Mouse (Mus musculus): ENCODE measurements around the gene Itpr2. TPM values are rescaled to one million over a fixed set of nuclear protein-coding genes. Genes with fewer than 3 reads are reported as not detected.

Itpr2 gene
- polyA plus RNA-seq, 1 experiment from 2014 or later, result 49.4 TPM

GRCm38 (mm10) chr6:146487079-146487478, 14.9 kb downstream of the Itpr2 start:
- Histone ChIP-seq H3K4me1 (ENCODE audit: control insufficient read depth, insufficient read depth, low read length) (peaks cover 19% of the 10 kb centered on the region), H3K27me3 (ENCODE audit: control insufficient read depth, insufficient read depth, low read length) (no peaks in the 10 kb centered on the region), H3K9me3 (replicated peaks; ENCODE audit: control insufficient read depth, low read length) (no peaks in the 10 kb centered on the region), H3K27ac (ENCODE audit: low read length) (no peak overlapping the region), H3K4me2 (ENCODE audit: low read depth, low read length) (no peak overlapping the region), H3K4me3 (ENCODE audit: low read length) (no peak overlapping the region), H3K9ac (ENCODE audit: low read length) (no peak overlapping the region), H3K36me3 (ENCODE audit: control insufficient read depth, insufficient read depth) (no peaks in the 10 kb centered on the region)
- ATAC-seq (replicated peaks; ENCODE audit: extremely low read depth, insufficient read depth, low FRiP score), result no peak
- 54% methylated on average over 9 of the region's 9 CpGs for WGBS

GRCm38 (mm10) chr6:146486073-146486472, 15.9 kb downstream of the Itpr2 start:
- no peak for ATAC-seq (replicated peaks; ENCODE audit: extremely low read depth, insufficient read depth, low FRiP score)
- Histone ChIP-seq H3K4me1 (ENCODE audit: control insufficient read depth, insufficient read depth, low read length) (peaks cover 22% of the 10 kb centered on the region), H3K27me3 (ENCODE audit: control insufficient read depth, insufficient read depth, low read length) (no peaks in the 10 kb centered on the region), H3K36me3 (ENCODE audit: control insufficient read depth, insufficient read depth) (no peaks in the 10 kb centered on the region), H3K27ac (ENCODE audit: low read length) (peak overlapping the region; percentile 5; the same call in 1 of the 2 replicates), H3K9ac (ENCODE audit: low read length) (no peak overlapping the region), H3K4me3 (ENCODE audit: low read length) (no peak overlapping the region), H3K9me3 (replicated peaks; ENCODE audit: control insufficient read depth, low read length) (no peaks in the 10 kb centered on the region), H3K4me2 (ENCODE audit: low read depth, low read length) (no peak overlapping the region)
- 48% methylated on average over 4 of the region's 4 CpGs for WGBS

GRCm38 (mm10) chr6:146481441-146481840, 20.6 kb downstream of the Itpr2 start:
- Histone ChIP-seq H3K4me1 (ENCODE audit: control insufficient read depth, insufficient read depth, low read length) (peaks cover 29% of the 10 kb centered on the region), H3K4me2 (ENCODE audit: low read depth, low read length) (peak overlapping the region; percentile 24), H3K9ac (ENCODE audit: low read length) (no peak overlapping the region), H3K4me3 (ENCODE audit: low read length) (no peak overlapping the region), H3K9me3 (replicated peaks; ENCODE audit: control insufficient read depth, low read length) (no peaks in the 10 kb centered on the region), H3K36me3 (ENCODE audit: control insufficient read depth, insufficient read depth) (no peaks in the 10 kb centered on the region), H3K27me3 (ENCODE audit: control insufficient read depth, insufficient read depth, low read length) (no peaks in the 10 kb centered on the region), H3K27ac (ENCODE audit: low read length) (peak overlapping the region; percentile 24)
- 41% methylated on average over 6 of the region's 6 CpGs for WGBS
- no peak for ATAC-seq (replicated peaks; ENCODE audit: extremely low read depth, insufficient read depth, low FRiP score)

- peak overlapping the region; percentile 24 for H3K27ac ChIP-seq (ENCODE audit: low read length)
- WGBS, result 70% methylated on average over 3 of the region's 3 CpGs
- H3K36me3 ChIP-seq (ENCODE audit: control insufficient read depth, insufficient read depth), result no peaks in the 10 kb centered on the region
- no peak overlapping the region for H3K4me2 ChIP-seq (ENCODE audit: low read depth, low read length)
- no peak for ATAC-seq (replicated peaks; ENCODE audit: extremely low read depth, insufficient read depth, low FRiP score)
- no peaks in the 10 kb centered on the region for H3K9me3 ChIP-seq (replicated peaks; ENCODE audit: control insufficient read depth, low read length)
- no peak overlapping the region for H3K4me3 ChIP-seq (ENCODE audit: low read length)
- peaks cover 29% of the 10 kb centered on the region for H3K4me1 ChIP-seq (ENCODE audit: control insufficient read depth, insufficient read depth, low read length)
- no peak overlapping the region for H3K9ac ChIP-seq (ENCODE audit: low read length)
- H3K27me3 ChIP-seq (ENCODE audit: control insufficient read depth, insufficient read depth, low read length), result no peaks in the 10 kb centered on the region
These were observed 21.1 kb downstream of the Itpr2 start for GRCm38 (mm10) chr6:146480925-146481324.

GRCm38 (mm10) chr6:146478888-146479683, 22.9 kb downstream of the Itpr2 start:
- ATAC-seq (replicated peaks; ENCODE audit: extremely low read depth, insufficient read depth, low FRiP score), result no peak
- Histone ChIP-seq H3K4me3 (ENCODE audit: low read length) (no peak overlapping the region), H3K4me2 (ENCODE audit: low read depth, low read length) (no peak overlapping the region), H3K36me3 (ENCODE audit: control insufficient read depth, insufficient read depth) (no peaks in the 10 kb centered on the region), H3K9ac (ENCODE audit: low read length) (no peak overlapping the region), H3K4me1 (ENCODE audit: control insufficient read depth, insufficient read depth, low read length) (peaks cover 29% of the 10 kb centered on the region), H3K27ac (ENCODE audit: low read length) (no peak overlapping the region), H3K27me3 (ENCODE audit: control insufficient read depth, insufficient read depth, low read length) (no peaks in the 10 kb centered on the region), H3K9me3 (replicated peaks; ENCODE audit: control insufficient read depth, low read length) (no peaks in the 10 kb centered on the region)
- WGBS, result 71% methylated on average over 5 of the region's 5 CpGs

- Histone ChIP-seq H3K4me2 (ENCODE audit: low read depth, low read length) (no peak overlapping the region), H3K27ac (ENCODE audit: low read length) (peak overlapping the region; percentile 12)
These were observed 25.2 kb downstream of the Itpr2 start for GRCm38 (mm10) chr6:146476865-146477264.

GRCm38 (mm10) chr6:146474166-146474565, 27.9 kb downstream of the Itpr2 start:
- H3K4me3 ChIP-seq (ENCODE audit: low read length), result no peak overlapping the region
- 87% methylated on average over 4 of the region's 4 CpGs for WGBS
- H3K4me1 ChIP-seq (ENCODE audit: control insufficient read depth, insufficient read depth, low read length), result peaks cover 15% of the 10 kb centered on the region; the same call in 1 of the 2 replicates
- no peak overlapping the region for H3K4me2 ChIP-seq (ENCODE audit: low read depth, low read length)
- ATAC-seq (replicated peaks; ENCODE audit: extremely low read depth, insufficient read depth, low FRiP score), result no peak
- no peaks in the 10 kb centered on the region for H3K36me3 ChIP-seq (ENCODE audit: control insufficient read depth, insufficient read depth)
- H3K9me3 ChIP-seq (replicated peaks; ENCODE audit: control insufficient read depth, low read length), result no peaks in the 10 kb centered on the region
- H3K9ac ChIP-seq (ENCODE audit: low read length), result no peak overlapping the region
- H3K27me3 ChIP-seq (ENCODE audit: control insufficient read depth, insufficient read depth, low read length), result no peaks in the 10 kb centered on the region
- H3K27ac ChIP-seq (ENCODE audit: low read length), result no peak overlapping the region

More at GRCm38 (mm10) chr6:146476865-146477264, 25.2 kb downstream of the Itpr2 start:
- Histone ChIP-seq H3K36me3 (ENCODE audit: control insufficient read depth, insufficient read depth) (no peaks in the 10 kb centered on the region), H3K4me1 (ENCODE audit: control insufficient read depth, insufficient read depth, low read length) (peaks cover 28% of the 10 kb centered on the region), H3K9ac (ENCODE audit: low read length) (no peak overlapping the region), H3K9me3 (replicated peaks; ENCODE audit: control insufficient read depth, low read length) (no peaks in the 10 kb centered on the region), H3K27me3 (ENCODE audit: control insufficient read depth, insufficient read depth, low read length) (no peaks in the 10 kb centered on the region), H3K4me3 (ENCODE audit: low read length) (no peak overlapping the region; the same call in 1 of the 2 replicates)
- ATAC-seq (replicated peaks; ENCODE audit: extremely low read depth, insufficient read depth, low FRiP score), result peak; percentile 73
- WGBS, result 49% methylated on average over 1 of the region's 1 CpGs

GRCm38 (mm10) chr6:146473216-146473955, 28.6 kb downstream of the Itpr2 start:
- peak overlapping the region; percentile 49 for H3K27ac ChIP-seq (ENCODE audit: low read length)
- 0 out of 2 replicates have a peak, but pooled peaks have one; percentile 24 for ATAC-seq (replicated peaks; ENCODE audit: extremely low read depth, insufficient read depth, low FRiP score)
- no peaks in the 10 kb centered on the region for H3K9me3 ChIP-seq (replicated peaks; ENCODE audit: control insufficient read depth, low read length)
- no peak overlapping the region for H3K4me2 ChIP-seq (ENCODE audit: low read depth, low read length)
- H3K4me3 ChIP-seq (ENCODE audit: low read length), result no peak overlapping the region
- peaks cover 13% of the 10 kb centered on the region; the same call in 1 of the 2 replicates for H3K4me1 ChIP-seq (ENCODE audit: control insufficient read depth, insufficient read depth, low read length)
- H3K9ac ChIP-seq (ENCODE audit: low read length), result no peak overlapping the region
- no peaks in the 10 kb centered on the region for H3K36me3 ChIP-seq (ENCODE audit: control insufficient read depth, insufficient read depth)
- 67% methylated on average over 6 of the region's 6 CpGs for WGBS
- H3K27me3 ChIP-seq (ENCODE audit: control insufficient read depth, insufficient read depth, low read length), result no peaks in the 10 kb centered on the region

GRCm38 (mm10) chr6:146470378-146470777, 31.6 kb downstream of the Itpr2 start:
- no peak for ATAC-seq (replicated peaks; ENCODE audit: extremely low read depth, insufficient read depth, low FRiP score)
- peaks cover 4% of the 10 kb centered on the region; the same call in 1 of the 2 replicates for H3K9me3 ChIP-seq (replicated peaks; ENCODE audit: control insufficient read depth, low read length)
- H3K27ac ChIP-seq (ENCODE audit: low read length), result no peak overlapping the region
- H3K36me3 ChIP-seq (ENCODE audit: control insufficient read depth, insufficient read depth), result peaks cover 16% of the 10 kb centered on the region
- H3K4me3 ChIP-seq (ENCODE audit: low read length), result no peak overlapping the region
- 0 out of 2 replicates have a peak, but pooled peaks cover 5% of the 10 kb centered on the region for H3K4me1 ChIP-seq (ENCODE audit: control insufficient read depth, insufficient read depth, low read length)
- H3K27me3 ChIP-seq (ENCODE audit: control insufficient read depth, insufficient read depth, low read length), result no peaks in the 10 kb centered on the region
- WGBS, result 89% methylated on average over 4 of the region's 4 CpGs
- H3K9ac ChIP-seq (ENCODE audit: low read length), result no peak overlapping the region
- no peak overlapping the region for H3K4me2 ChIP-seq (ENCODE audit: low read depth, low read length)
